Mouse (Mus musculus) thymus, postnatal 14 days (tissue): ENCODE measurements around the gene Aplp2.
"Not testable (repeated sequence)": the region's sequence is repeated elsewhere in the genome, so short reads cannot be mapped to it uniquely, and the experiment has no call there.

Experiments used
- DNase-seq: peaks from one replicate; pipeline ENCODE4 v3.0.0; 2021

Aplp2 gene

DNA sequence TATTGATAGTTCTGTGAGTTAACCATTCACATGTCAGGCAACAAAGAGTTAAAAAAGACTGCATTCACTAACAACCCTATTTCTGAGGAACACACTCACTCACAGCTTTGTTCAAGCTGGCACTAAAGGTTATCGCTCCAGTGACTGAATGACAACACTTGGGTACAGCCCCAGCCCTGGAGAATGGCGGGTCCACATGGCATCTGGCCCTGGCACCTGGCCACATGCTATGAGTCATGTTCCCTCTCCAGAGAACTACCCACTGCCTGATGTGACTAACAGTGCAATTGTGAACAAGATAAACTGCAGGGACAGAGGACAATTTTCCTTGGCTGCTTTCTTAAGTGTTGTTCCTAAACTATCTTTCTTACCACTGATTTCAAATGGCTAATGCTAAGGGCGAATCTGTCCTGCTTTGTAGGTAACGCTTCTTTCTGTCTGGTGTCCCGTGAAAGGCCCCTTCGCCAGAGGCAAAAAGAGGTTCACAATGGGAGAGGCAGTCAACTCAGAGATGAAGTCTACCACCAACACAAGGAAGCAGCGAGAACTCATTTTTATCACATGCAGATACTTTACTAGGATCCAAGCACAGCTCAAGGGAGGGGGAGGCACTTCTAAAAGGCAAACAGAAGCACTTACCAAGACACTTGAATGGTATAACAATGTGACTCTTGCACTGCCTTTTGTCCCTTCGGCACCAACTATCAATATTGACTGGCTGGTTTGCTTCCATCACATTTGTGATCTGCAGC, 35.1 kb downstream of the Aplp2 start:
- no peak for DNase-seq

DNA sequence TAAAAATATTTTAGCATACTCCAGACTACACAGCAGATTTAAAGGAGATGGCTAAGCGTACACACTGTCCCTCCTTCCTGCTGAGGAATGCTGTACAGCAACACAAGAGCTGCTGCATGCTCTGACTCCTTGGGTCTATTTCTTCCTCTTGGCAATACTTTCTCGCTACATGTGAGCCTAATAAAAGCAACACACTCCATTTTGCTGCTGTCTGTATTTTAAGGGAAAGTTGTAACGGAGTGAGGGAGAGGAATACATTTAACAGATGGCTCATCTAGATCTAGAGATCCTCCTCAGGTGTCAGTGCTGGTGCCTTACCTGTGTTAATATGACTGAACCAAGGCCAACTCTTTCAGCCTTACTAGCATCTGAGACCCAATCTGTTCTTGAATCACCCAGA, 35.6 kb downstream of the Aplp2 start:
- no peak for DNase-seq

DNA sequence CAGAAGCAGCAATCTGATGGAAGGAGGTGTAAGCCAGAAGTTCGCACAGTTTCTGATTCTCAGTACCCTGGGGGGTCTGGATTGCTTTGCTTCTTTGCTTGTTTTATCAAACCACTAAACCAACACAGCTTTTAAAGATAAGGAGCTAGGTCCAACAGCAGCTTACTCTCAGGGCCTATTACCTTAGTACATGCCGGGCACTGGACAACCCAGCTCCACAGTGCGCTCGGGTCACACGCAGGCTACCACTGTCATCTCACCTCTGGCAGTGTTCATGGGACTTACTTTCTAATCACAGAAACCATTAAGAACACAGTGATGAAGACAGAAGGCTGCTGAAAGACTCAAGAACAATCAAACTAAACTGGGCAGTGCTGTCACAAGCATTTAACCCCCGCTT, 36.3 kb downstream of the Aplp2 start:
- DNase-seq = no peak

DNA sequence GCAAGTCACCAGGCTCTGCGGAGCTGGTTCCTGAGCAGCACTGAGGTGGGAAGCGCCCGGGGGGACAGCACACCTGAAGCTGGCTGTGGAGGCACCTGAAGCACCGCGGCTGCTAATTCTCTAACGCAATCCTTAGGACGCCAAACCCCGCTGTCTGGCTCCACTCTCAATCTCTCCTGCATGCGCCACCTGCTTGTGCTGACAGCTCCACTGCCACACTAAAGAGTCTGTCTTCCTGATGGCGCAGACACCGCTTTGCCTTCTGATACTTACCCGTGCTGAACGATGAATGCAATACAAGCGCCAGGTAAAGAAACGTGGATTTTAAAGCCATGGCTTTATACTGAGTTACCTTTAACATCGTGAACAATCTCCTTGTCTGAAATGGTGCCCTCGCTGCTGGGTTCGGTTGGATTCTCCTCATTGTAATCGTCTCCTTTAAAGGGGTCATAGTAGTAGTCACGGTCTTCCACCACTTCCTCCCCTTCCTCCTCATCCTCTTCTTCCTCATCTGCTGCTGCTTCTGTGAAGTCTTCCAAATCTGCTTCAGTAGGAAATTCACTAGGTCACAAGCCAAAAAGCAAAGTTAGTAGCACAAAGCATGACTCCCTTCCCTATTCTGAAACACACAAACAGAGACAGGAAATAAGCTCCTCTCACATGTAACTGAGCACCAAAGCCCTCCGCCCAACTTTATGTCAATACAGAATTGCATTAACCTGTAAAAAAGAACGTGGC, 43.1 kb downstream of the Aplp2 start:
- DNase-seq = no peak

DNA sequence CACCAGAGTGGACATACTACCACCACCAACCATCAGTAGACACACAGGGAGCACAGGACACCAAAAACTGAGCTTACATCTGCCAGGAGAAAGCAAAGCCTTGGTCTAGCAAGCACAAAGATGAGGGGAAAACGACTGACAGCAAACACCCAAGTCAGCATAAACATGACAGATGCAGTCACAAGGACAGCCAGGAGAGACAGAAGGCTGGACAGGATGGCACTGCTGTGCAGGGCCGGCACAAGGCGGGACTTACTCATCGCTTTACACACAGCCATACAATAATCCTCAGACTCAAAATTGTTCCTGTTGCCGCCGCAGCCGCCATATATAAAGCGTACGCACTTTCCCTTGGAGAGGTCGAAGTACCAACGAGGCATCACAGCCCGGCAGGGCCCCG, 44.3 kb downstream of the Aplp2 start:
- DNase-seq = no peak

DNA sequence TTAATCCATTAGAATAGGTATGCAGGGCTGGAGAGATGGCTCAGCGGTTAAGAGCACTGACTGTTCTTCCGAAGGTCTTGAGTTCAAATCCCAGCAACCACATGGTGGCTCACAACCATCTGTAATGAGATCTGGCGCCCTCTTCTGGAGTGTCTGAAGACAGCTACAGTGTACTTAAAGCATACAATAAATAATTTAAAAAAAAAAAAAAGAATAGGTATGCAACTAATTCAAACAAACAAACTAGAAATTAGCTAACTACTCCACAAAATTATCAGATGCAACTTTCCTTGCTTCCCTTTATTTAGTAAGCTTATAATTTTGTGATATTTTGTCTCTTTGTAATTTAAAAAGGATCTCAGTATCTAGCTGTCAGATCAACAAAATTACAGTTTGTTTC, 46.1 kb downstream of the Aplp2 start:
- not testable (repeated sequence) for DNase-seq

DNA sequence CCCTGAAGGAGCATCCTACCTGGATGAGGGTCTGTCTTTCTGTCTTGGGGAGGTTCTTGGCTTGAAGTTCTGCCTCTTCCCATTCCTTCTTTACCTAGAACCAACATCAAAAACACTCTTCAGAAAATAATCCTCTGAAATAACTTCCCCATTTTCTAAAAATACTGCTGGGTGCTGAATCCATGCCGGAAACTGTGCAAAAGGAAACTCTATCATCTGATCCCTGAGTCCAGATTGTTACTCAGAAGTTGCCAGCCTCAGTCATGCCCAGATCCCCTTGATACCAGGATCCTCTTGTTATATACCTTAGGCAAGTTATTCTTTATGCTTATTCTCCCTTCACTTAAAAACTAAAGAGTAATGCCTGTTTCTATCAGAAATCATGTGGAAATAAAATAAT, 48.3 kb downstream of the Aplp2 start:
- DNase-seq = no peak

DNA sequence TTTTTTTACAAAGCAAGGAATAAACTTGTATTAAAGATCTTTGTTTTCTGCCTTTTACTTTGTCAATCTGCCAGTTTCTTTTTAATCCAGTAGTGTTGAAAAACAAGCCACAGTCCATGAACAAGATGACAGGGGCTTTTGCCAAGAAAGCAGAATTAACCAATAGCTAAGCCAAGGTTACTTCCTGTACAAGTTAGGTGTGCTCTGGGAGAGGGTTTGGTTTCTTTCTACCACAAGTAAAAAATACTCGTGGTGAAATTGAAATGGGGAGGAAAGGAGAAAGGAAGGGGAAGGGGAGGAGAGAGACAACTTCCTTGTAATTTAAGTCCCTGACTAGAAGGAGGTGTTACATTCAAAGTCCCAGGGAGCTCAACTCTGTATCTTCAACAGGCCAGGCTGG, 48.7 kb downstream of the Aplp2 start:
- no peak for DNase-seq

DNA sequence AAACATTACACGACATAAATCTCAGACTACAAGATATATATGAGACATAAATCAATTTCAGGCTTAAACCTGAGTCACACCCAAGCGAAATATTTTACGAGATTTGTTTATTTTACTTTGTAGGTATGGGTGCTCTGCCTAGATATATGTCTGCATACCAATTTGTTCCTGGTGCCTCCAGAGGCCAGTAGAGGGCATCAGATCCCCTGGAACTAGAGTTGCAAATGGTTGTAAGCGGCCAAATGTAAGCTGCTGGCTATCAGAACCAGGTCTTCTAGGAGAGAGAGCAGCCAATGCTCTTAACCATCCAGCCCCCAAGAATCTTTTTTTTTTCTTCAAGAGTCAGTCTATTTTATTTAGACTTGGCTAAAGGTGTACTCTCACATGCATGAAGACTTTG, 51.7 kb downstream of the Aplp2 start:
- DNase-seq = peak; percentile 39

DNA sequence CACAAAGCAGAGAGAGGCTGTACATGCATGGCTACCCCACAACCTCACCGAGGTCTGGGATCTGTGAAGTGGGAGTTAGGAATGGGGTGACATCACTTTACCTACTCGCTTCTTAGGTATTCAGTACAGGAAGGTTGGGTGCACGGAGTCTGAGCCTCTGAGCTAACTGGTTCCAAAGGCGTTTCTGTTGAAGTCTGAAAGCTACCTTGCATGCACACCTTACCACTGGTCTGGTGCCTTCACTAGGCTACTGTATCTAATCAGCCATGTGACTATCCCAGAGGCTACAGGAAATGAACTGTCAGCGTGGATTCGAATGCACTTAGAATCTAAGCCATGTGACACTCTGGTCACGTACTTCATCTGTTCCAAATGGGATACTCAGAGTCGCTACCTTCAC, 55.0 kb downstream of the Aplp2 start:
- no peak for DNase-seq

DNA sequence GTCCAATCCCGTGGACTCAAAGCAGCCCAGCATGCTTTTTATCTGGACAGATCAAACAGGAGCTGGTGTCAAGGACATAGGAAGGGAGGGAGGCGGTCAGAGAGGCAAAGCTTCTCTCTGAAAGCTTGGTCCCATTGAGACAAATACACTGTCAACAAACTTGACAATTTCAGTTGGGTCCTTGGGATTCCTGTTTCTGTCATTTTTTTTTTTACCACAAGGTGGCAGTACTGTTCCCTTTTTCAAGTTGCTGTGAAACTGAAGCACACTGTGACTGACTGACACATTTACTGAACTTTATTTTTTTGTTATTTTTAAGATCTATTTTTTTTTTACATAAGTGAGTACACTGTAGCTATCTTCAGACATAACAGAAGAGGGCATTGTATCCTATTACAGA, 60.6 kb downstream of the Aplp2 start:
- peak; percentile 12 for DNase-seq

DNA sequence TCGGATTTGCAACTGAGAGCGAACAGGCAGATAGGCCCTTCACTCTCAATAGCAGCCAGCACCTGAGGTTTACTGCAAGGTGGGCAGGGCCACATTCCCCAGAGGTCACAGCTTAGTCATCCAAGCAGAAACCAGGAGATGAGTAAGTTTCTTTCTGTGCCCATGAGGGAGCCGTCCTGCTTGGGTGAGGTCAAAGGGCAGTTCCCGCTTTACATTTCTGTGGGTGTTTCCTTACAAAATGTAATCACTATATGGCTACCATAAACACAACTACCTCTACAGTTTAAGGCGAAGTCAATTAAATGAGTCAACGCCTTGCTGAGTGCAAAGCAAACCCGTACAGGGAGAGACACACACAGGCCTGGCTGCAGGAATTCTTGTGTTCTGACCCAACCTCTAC, 63.5 kb downstream of the Aplp2 start:
- DNase-seq = no peak

DNA sequence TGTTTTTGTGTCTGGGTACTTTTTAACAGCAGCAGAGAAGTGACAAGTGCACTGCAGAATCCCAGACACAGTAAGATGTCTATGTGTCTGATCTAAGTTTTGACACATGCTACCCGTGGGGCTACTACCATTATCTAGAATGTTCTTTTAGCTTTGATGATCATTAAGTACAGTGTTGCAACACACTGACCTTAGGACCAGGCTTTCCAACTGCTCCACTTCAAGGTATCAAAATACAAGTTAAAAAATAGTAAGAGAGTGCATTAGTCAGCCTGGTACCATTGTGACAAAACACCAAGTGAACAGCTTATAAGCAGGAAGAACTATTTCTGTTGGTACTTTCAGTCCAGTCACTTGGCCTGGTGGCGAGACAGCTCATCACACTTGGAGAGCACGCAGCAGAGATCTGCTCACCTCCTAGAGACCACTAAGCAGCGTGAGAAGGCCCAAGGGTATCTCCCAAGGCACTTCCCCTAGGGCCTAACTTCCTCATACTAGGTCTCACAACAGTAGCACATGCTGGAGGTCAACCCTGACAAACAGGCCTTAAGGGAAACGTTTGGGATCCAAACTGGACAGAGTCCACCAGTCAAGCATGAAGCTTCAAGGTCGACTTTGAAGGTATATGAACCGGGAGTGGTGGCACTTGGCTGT, 66.2 kb downstream of the Aplp2 start:
- no peak for DNase-seq

DNA sequence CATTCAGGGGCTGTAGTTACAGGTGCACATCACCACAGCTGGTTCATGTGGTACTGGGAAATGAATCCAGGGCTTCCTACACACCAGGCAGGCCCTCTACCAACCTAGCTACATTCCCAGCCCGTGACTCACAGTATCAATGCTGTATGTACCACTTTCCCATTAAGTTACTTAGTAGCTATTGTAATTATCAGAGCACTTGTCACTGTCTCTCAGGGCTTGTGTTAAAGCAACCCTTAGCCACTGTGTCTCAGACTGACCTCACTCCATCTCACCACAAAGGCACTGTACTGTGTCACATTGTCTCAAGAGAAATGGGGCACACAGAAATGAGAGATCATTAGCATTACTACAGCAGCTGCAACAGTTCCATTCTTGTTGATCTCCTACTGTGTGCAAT, 68.7 kb downstream of the Aplp2 start:
- DNase-seq = no peak

DNA sequence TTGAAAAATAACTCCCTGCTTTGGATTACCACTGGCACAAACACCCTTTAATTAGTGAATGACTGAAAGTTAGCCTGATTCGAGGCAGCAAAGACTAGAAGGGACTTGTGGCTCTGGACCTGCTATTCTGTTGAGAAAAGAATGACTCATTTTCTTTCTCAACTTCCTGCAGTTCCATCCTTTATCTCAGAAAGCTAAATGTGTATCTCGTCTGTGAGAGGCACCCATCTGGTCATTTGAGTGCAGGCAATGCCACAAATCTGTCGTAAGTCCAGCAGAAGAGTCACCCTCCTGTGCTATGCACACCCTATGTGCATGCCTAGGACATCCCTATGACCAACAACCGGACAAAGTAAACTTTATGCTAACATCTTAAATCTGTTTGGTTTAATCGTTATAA, 78.5 kb downstream of the Aplp2 start:
- no peak for DNase-seq

DNA sequence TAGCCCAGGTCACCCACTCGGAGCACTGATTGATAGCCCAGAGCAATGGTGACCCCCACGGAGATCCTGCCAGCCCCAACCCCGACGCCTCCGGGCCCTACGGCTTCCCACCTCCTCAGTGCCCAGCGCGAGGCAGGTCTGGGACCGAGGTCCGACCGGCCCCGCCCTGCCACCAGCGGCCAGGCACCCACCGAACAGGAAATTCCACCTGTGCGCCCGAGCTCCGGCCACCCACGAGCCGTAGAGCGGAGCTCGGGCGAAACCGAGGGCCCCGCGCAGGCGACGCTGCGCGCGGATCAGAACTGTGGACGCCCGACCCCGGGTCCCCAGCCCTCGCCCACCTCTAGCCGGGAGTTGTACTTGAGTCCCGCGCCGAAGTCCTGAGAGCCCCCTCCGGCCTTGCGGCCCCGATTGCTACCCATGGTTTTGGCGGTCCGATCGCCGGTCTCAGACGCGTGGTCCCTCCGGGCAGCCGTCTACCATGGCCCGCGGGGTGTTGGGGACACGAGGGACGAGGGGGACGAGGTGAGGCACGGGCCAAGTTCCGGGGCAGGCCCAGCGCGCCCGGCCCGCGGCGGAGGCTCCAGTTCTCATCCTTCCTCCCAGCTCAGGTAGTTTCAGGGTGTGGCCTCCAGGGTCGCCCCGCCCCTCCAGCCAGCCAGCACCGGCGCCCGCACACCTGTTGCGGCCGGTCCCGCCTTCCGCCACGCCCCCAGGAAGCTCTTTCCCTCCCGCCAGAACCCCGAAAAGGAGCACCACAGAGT, 80.2 kb downstream of the Aplp2 start, which contains the start of gene St14:
Gene St14, minus strand, starts transcription at position 649 of the 764 bp plus-strand sequence.
- DNase-seq = peak; percentile 70

DNA sequence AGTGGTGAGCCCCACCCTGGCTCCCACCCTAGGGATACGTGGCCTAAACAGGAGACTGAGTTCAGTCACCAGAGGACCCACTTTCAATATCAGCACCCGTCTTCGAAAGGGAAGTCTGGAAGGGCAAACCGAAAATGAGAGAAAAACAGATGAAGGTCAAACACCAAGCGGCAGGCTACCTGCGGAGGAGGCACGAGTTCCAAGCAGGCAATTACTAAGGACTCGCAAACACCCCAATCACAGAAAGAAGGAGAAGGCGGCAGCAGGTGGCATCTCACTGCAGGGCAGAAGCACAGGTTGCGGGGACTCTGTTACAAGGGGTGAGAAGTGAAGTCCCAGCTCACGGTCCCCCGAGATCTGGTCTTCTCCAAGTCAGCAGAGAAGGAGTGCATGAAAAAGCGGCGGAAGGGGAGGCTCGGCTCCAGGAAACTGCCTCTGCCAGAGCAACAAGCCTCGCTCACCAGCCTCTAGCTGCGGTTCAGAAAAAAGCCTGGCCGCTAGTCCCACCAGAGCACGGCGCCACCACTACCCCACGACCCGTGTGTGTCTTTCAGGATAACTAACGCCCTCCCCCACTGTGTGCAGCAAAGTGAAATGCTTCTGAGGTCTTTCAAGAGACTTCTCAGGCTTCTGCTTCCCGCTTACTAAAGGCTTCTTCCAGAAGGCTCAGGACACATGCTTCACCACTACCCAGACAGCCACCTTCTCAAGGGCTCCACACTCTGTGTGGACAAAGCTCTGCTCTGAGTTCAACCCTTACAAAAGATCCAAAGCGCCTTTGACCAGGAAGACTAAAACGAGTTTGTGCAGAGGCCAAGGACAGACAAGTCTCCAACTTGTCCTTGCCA, 81.0 kb downstream of the Aplp2 start:
- peak; percentile 15 for DNase-seq

DNA sequence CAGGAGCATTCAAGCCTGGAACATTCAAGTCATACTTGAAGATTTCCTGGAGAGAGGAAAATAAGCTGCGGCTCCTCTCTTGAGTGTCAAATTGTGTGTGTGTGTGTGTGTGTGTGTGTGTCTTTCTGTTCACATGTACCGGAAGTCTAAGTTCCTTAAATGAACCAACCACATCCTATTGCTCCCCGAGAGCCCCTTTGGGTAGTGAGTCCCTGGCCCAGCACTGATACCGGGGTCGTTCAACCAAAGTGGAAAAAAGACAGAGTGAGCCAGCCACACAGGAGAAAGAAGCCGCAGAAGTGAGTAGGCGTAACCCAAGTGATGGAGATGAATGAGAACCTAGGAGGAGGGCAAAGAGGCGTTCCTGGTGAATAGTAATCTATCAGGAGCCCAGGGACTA, 81.7 kb downstream of the Aplp2 start:
- DNase-seq = peak; percentile 16

DNA sequence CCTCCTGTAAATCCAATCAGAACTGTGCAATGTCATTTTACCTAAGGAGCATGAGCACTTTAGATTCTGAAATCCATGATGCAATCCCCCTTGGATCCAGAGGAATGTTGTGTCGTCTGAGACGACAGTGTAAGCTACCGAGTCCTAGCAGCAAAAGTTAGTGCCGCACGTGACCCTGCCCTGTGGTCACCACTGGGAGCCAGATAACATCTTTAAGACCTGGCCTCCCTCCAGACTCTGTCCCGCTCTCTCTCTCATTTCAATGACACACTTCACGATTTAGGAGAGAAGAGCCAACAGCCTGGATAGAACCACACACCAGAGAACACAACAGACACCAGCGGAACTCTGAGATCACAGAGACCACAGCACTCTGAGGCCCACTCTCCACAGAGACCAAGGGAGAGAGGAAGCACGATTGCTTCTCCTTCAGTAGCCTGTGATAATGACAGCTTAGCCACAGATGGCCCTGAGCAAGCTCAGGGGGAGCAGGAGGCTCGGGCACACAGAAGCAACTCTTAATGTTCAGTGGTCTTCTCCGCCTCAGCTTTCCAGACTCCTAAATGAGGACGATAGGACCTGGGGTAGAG, 83.6 kb downstream of the Aplp2 start:
- no peak for DNase-seq

DNA sequence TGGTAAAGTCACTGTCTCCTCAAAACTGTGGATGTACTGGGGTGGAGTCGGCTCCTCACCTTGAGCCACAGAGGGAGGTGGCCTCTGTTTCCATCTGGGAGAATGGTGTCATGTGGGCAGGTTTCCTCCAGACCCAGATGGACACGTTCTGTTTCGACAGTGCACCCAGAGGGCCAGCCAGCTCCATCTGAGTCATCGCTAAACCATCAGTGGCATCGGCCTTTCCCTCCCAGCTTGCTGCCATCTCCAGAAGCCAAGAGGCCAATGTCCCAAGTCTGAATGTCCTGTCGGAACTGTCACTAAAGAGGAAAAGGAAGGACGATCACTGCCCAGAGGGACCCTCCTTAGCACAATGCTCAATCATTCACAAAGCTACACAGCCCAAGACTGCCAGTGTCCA, 85.5 kb downstream of the Aplp2 start:
- no peak for DNase-seq

DNA sequence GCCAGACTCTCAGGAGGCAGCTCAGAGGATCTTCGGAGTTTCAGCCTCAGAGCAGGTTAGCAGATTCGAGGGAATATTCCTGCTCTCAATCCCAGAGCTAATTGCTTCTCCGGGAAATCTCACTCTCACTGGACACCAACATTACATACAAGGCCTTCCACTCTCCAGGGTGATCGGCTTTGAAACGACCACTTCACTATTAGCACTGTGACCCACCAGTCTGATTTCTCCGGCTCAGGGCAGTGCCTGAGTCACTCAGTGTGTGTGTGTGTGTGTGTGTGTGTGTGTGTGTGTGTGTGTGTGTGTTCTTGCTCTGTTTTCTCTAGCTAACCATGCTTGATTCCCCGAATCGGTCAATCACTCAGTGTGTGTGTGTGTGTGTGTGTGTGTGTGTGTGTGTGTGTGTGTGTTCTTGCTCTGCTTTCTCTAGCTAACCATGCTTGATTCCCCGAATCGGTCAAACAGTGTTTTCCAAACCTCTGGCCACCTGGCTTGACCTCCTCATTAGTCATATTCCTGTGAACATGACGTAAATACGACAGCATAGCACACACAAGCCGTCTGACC, 89.1 kb downstream of the Aplp2 start:
- no peak for DNase-seq

DNA sequence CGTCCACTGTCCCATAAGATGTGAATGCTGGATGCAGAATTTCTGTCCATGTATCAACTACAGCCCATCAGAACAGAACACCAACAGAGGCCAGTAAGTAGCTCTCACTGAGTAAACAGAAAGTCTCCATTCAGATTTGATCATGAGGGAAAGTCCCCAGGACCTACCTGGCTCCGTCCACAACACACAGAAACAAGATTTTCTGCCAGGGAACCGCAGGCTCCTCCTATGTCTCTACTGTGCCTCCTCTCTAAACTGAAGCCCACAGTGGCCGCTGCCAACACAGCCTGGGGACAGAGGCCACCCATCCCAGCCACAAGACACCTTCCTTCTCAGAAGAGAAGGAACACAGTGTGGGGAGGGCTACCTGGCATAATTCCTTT, 91.1 kb downstream of the Aplp2 start:
- DNase-seq = no peak
